Mouse (Mus musculus) ES-E14 (cell line): Measurements from ENCODE around the gene Agbl5. TPM values are rescaled to one million over a fixed set of nuclear protein-coding genes. Genes with fewer than 3 reads are reported as not detected.

Source experiments
- DNase-seq: peaks from one replicate; pipeline ENCODE4 v3.0.0-alpha.2; 2013; ENCODE audit warnings: low read depth, low spot score
- H3K27ac ChIP-seq: 2 replicates; pipeline ENCODE4 v1.5.1; 2012; ENCODE audit warnings: low read depth, mild to moderate bottlenecking, low read length, moderate library complexity, mixed read lengths; ENCODE audit not compliant: poor library complexity, insufficient read depth, severe bottlenecking
- H3K36me3 ChIP-seq: 2 replicates; pipeline ENCODE4 v1.6.1; 2012; ENCODE audit warnings: mild to moderate bottlenecking, low read length, moderate library complexity, mixed read lengths; ENCODE audit not compliant: control insufficient read depth, poor library complexity, insufficient read depth, severe bottlenecking
- H3K4me1 ChIP-seq, 2 experiments: fragments of 150-350 bp in 1 of 2; sonication (generic) in 1 of 2; 2 replicates each; pipeline ENCODE4 v1.6.1; 2012; ENCODE audit warnings: low read length in 2 of 2, mild to moderate bottlenecking in 1 of 2, mixed read lengths in 1 of 2; ENCODE audit not compliant: control insufficient read depth in 2 of 2, insufficient read depth in 2 of 2, poor library complexity in 1 of 2
- H3K4me3 ChIP-seq, 2 experiments: fragments of 150-350 bp in 1 of 2; sonication (generic) in 1 of 2; 2 replicates each; pipeline ENCODE4 v1.5.1; 2012; ENCODE audit warnings: low read length in 2 of 2, low read depth in 1 of 2, mild to moderate bottlenecking in 1 of 2, mixed read lengths in 1 of 2; ENCODE audit not compliant: insufficient read depth in 1 of 2, poor library complexity in 1 of 2, severe bottlenecking in 1 of 2
- H3K9ac ChIP-seq: 2 replicates; pipeline ENCODE4 v1.6.1; 2012; ENCODE audit warnings: low read depth, mild to moderate bottlenecking, low read length, mixed read lengths; ENCODE audit not compliant: poor library complexity, insufficient read depth, severe bottlenecking
- H3K9me3 ChIP-seq: fragments of 150-350 bp; sonication (generic); 2 replicates; pipeline ENCODE4 v1.6.1; 2012; ENCODE audit warnings: low read depth, mild to moderate bottlenecking, low read length; ENCODE audit not compliant: control insufficient read depth, insufficient read depth
- CHD2 ChIP-seq: IDR thresholded peaks from 2 replicates; pipeline ENCODE4 v1.6.1; 2014; ENCODE audit warnings: mild to moderate bottlenecking, low read depth, low read length, inconsistent platforms
- HCFC1 ChIP-seq: IDR thresholded peaks from 2 replicates; pipeline ENCODE4 v1.6.1; 2012; ENCODE audit warnings: low read length, inconsistent platforms, borderline replicate concordance; ENCODE audit not compliant: insufficient read depth
- MAFK ChIP-seq: IDR thresholded peaks from 2 replicates; pipeline ENCODE4 v1.6.1; 2014; ENCODE audit warnings: mild to moderate bottlenecking, low read depth, low read length, inconsistent platforms; ENCODE audit not compliant: insufficient read depth
- ZC3H11A ChIP-seq: IDR thresholded peaks from 2 replicates; pipeline ENCODE4 v1.6.1; 2012; ENCODE audit warnings: low read depth, mild to moderate bottlenecking, inconsistent platforms, low read length, borderline replicate concordance
- ZNF384 ChIP-seq: IDR thresholded peaks from 2 replicates; pipeline ENCODE4 v1.6.1; 2012; ENCODE audit warnings: low read depth, low read length, inconsistent platforms
- in situ Hi-C, 2 experiments: fragments of 600-800 bp; cut with MboI; formaldehyde crosslinking; loops; one replicate each; pipeline ENCODE4 v1.15.1; 2025; ENCODE audit warnings: low sequenced_read_pairs in 2 of 2, inconsistent platforms in 1 of 2; ENCODE audit not compliant: unreplicated experiment in 2 of 2
- total RNA-seq: library from RNA; depleted of rRNA; stranded (reverse); fragments of 300-350 nt; gene quantifications from 2 replicates; pipeline ENCODE4 v1.2.3, GENCODE M21; 2012

Gene Agbl5
- total RNA-seq, 1 experiment: 17.0 TPM

- in situ Hi-C loops: no loop called here
- H3K4me3 ChIP-seq: no peak overlapping the region
- DNase-seq: no peak
- TF ChIP-seq ZNF384 (no peak), MAFK (no peak), HCFC1 (no peak), CHD2 (no peak), ZC3H11A (no peak)
- no peaks in the 10 kb centered on the region for H3K9me3 ChIP-seq
- peaks cover 2% of the 10 kb centered on the region in 2 experiments; a peak in 1 of 4 replicates for H3K4me1 ChIP-seq
- H3K36me3 ChIP-seq: no peaks in the 10 kb centered on the region
- no peak overlapping the region for H3K9ac ChIP-seq
- H3K27ac ChIP-seq: no peak overlapping the region
Measured at GRCm38 (mm10) chr5:30850556-30850925, 38.0 kb upstream of the Agbl5 start.

- Histone ChIP-seq H3K4me3 (no peak overlapping the region), H3K9me3 (no peaks in the 10 kb centered on the region), H3K36me3 (no peaks in the 10 kb centered on the region), H3K9ac (no peak overlapping the region), H3K4me1 (peaks cover 2% of the 10 kb centered on the region in 2 experiments; a peak in 1 of 4 replicates), H3K27ac (no peak overlapping the region)
- TF ChIP-seq MAFK: no peak
- no peak for TF ChIP-seq CHD2
- no peak for TF ChIP-seq HCFC1
- in situ Hi-C loops: no loop called here
- DNase-seq: no peak
Measured at GRCm38 (mm10) chr5:30853522-30853921, 35.0 kb upstream of the Agbl5 start.

GRCm38 (mm10) chr5:30855674-30856073, 32.8 kb upstream of the Agbl5 start:
- Histone ChIP-seq H3K9ac (no peak overlapping the region), H3K36me3 (no peaks in the 10 kb centered on the region), H3K27ac (no peak overlapping the region), H3K4me1 (no peaks in the 10 kb centered on the region), H3K9me3 (no peaks in the 10 kb centered on the region), H3K4me3 (no peak overlapping the region)
- in situ Hi-C loops: no loop called here
- DNase-seq: no peak
- no peak for TF ChIP-seq HCFC1
- no peak for TF ChIP-seq MAFK
- no peak for TF ChIP-seq ZNF384
- TF ChIP-seq CHD2: no peak
- TF ChIP-seq ZC3H11A: no peak

DNA sequence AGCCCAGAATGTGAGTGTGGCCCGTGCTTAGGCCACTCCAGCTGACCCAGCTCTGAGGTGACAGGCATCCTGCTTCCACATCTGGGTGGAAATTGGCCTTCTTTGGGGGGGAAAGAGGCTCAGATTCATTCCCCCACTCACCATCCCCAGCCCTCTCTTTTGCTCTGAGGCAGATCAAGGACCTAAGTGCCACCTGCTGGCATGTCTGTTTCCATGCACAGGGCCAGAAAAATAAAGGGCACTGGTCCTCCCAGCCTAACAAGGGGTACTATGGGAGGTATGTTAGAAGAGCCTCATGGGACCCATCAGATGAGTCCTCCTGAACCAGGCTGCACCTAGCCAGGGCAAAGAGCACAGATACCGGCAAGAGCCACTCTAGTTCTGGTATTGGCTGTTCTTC, 32.4 kb upstream of the Agbl5 start:
- TF ChIP-seq MAFK: no peak
- TF ChIP-seq CHD2: no peak
- TF ChIP-seq ZC3H11A: no peak
- TF ChIP-seq ZNF384: no peak
- TF ChIP-seq HCFC1: no peak
- DNase-seq: no peak
- no peak overlapping the region for H3K9ac ChIP-seq
- no peak overlapping the region for H3K27ac ChIP-seq
- no peaks in the 10 kb centered on the region for H3K36me3 ChIP-seq
- no peaks in the 10 kb centered on the region for H3K4me1 ChIP-seq
- no peak overlapping the region for H3K4me3 ChIP-seq
- in situ Hi-C loops: no loop called here
- H3K9me3 ChIP-seq: no peaks in the 10 kb centered on the region

GRCm38 (mm10) chr5:30863852-30864251, 24.6 kb upstream of the Agbl5 start:
- no peaks in the 10 kb centered on the region for H3K9me3 ChIP-seq
- no peak overlapping the region for H3K4me3 ChIP-seq
- H3K4me1 ChIP-seq: peaks cover 0 to 10% of the 10 kb centered on the region in 2 experiments; a peak in 2 of 4 replicates
- TF ChIP-seq ZNF384 (no peak), HCFC1 (no peak), MAFK (no peak), ZC3H11A (no peak), CHD2 (no peak)
- in situ Hi-C loops: no loop called here
- no peak for DNase-seq
- no peak overlapping the region for H3K27ac ChIP-seq
- H3K36me3 ChIP-seq: no peaks in the 10 kb centered on the region
- no peak overlapping the region for H3K9ac ChIP-seq
